Mouse (Mus musculus): ENCODE measurements around the gene Def8.
A peak's percentile ranks its signal among the peaks of the same experiment; 100 is the strongest.
"Not testable (repeated sequence)": the region's sequence is repeated elsewhere in the genome, so short reads cannot be mapped to it uniquely, and the experiment has no call there.

Gene Def8

DNA sequence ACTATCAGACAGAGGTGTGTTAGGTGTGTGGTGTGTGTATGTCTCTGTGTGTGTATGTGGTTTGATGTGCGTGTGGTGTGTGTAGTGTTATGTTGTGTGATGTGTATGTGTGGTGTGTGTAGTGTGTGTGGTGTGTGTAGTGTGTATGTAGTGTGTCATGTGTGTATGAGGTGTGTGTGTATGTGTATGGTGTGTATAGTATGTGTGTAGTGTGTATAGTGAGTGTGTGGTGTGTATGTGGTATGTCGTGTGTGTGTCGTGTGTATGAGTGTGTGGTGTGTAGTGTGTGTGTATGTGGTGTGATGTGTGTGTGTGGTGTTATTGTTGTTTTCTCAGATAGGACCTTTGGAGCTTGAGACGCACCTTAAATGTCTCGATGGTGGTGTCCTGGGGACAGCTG lies 19.0 kb downstream of the Def8 start:
- no peak for DNase-seq

DNA sequence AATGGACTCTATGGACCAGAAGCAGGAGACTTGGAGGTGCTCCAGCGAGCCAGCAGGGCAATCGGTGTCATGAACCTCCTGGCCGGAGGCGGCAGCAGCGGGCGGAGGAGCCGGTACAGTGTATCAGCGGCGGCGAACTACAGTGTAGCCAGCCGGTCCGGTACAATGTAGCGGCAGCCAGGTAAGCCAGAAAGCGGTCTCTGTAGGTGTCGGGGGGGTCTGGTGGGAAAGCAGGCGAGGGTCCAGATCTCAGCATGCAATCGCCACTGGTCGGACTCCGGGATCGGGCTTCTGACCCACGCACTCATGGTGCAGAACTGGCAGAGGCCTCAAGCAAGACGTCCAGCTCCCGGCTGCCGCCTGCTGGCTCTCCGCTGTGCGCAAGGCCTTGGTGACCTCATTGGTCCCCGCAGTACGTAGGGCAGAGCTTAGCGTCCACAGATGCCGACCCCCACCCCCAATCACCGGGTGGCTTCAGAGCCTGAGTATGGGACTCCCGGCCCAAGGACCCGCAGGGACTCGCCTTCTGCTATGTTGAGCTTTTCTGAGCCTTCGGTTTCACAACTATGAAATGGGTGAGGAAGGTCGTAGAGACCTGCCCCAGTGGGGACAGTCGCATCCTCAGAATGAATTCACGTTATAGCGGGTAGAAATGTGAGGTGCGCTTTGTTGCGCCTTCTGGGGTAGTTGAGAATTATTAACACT lies 19.7 kb downstream of the Def8 start:
- peak; percentile 98 for DNase-seq

DNA sequence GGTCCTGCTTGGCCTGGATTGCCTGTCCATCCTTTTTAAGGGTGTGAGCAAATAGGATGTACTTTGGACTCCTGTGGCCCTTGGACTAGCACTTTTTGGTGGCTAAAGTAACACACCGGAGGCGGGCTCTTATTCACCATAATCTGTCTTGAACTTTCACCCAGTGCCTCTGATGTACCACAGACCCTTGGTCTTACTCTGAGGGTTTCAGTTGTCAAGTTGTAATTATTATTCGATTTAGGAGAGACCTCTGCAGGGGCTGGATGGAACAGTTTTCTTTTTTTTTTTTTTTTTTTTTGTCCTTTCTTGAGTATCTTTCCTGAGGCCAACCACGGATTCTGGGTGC lies 20.2 kb downstream of the Def8 start:
- no peak for DNase-seq

DNA sequence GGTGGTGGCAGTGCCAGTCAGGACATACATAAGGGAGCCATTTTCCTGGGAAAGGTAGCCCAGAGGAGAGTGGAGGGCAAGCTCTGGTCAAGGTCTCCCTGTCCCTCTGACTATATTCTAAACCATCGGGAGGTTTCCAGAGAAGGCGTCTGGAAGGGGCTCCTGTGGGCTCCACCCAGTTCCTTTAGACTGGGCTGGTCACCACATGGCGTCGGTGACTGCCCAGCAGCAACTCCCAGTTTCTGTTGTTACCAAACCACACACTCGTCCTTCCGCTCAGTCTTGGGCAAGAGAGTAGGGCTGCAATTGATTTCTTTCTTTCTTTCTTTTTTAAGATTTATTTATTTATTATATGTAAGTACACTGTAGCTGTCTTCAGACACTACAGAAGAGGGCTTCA lies 20.8 kb downstream of the Def8 start:
- no peak for DNase-seq

DNA sequence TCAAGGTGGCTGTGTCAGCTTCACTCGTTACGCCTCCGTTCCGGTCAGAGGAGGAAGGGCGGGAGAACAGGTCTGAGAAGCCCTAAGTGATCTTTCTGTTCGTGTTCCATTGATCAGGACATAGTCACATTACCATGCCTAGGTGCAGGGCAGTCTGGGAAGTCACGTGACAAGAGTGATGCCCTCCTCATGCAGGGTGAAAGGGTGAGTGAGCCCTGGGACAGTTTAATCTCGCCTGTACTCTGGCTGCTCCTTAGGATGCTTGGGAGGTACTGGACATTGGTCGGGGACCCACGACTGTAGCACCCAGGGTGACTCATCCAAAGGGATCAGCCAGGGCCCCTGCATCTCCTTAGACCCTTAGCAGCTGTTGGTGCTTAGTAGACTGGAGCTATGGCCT lies 22.7 kb downstream of the Def8 start:
- no peak for DNase-seq

DNA sequence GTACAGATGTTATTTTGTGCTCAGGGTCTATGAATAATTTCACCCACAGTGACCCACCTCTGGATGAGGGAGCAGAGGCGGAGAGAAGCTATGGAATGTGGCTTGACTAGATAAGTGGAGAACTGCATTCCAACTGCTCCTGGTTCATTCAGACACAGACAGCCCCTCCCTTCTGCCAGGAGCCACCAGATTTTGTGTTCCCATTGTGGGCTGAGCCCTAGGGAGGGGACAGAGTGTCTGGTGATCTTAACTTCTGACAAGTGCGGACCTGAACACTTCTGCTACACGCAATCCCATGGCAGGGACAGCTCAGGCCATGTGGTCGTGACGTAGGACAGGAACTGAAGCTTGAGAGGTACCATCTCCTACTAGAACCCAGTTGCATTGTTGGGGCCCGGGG lies 23.5 kb downstream of the Def8 start:
- no peak for DNase-seq

DNA sequence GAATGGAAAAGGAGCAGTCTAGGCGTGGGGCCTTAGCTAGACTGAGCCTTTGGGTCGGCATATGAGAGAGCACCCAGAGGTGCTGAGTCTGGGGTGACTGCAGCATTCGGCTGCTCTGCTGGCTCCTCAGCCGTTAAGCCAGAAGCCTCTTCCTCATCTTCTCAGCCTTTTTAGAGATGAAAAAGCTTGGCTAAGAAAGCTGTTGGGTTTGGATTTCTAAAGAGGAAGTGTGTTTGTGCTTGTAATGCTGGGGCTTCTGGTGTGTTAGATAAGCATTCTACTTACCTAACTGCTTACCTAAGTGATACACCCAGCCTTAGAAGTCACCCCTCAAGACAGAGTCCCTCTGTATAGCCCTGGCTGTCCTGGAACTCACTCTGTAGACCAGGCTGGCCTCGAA lies 27.5 kb downstream of the Def8 start:
- no peak for DNase-seq

DNA sequence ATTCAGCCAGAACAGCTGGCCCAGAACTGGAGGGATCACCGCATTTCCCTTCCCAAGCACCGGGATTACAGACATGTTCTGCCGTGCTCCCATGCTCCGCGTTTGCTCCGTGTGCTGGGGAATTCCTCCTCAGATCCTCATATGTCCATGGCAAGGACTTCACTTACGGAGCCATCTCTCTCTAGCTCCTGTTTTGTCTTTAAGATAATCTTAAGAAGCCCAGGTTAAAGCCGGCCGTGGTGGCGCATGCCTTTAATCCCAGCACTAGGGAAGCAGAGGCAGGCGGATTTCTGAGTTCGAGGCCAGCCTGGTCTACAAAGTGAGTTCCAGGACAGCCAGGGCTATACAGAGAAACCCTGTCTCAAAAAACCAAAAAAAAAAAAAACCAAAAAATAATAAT lies 28.4 kb downstream of the Def8 start:
- not testable (repeated sequence) for DNase-seq

DNA sequence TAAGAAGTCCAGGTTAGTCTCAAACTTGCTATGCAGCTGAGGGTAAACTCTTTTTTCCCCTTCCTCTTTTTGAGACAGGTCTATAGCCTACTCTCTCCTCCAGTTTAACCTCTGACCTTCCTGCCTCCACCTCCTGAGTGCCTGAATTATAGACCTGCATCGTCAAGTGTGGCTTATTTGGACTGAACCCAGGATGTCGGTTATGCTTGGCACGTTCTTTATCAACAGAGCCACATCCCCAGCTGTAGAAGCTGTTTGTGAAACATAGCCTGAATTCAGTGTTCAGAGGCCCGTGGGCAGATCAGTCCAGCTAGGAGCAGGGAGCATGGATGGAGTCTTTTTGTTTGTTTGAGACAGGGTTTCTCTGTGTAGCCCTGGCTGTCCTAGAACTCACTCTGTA lies 28.8 kb downstream of the Def8 start:
- DNase-seq = no peak

DNA sequence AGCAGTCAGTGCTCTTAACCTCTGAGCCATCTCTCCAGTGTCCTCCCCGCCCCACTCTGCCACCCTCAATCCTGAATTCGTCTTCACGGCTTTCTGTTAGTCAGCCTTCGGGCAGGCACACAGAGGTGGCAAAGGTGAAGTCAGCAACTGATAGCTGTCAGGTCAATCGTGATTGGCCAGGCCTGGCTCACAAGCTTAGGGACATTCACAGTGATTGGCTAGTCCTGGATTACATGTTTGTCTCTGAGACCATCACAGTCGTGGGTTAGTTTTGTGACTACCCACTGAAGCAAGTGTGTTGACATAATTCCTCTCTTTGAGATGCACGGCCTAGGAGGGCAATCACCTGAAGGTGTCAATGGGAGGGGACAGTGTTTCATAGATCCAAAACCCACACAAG lies 30.0 kb downstream of the Def8 start:
- DNase-seq = no peak

DNA sequence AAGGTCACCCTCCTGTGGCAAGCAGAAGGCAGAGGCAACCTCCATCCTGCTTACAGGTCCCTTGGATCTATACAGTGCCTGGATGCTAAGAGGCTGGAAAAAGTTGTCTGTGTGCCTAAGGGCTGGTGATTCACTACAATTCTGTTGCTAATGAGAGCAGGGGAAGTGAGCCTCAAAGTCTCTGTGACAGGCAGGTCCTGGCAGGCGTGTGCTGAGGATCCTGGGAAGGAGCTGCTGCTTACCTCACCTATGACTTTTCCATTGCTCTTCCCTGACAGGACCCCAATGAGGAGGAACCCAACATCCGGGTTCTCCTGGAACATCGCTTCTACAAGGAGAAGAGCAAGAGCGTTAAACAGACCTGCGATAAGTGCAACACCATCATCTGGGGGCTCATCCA lies 30.6 kb downstream of the Def8 start:
- DNase-seq = no peak

DNA sequence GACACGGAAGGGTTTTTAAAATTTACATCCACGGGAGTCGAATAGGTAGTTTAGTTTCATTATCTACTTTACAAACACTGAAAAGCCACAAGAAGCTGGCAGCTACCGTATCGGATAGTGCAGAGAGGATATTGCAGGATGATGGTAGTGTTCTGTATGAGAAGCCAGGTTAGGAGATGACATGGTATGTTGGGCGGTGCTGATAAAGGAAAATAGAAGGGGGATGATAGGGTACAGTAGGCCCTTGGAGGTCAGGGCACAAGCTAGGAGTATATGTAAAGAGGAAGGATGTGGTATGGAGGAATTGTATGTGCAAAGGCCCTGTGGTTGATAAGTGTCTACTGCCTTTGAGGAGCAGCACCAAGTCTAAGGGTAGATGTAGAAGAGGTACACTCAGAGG lies 31.2 kb downstream of the Def8 start:
- no peak for DNase-seq

DNA sequence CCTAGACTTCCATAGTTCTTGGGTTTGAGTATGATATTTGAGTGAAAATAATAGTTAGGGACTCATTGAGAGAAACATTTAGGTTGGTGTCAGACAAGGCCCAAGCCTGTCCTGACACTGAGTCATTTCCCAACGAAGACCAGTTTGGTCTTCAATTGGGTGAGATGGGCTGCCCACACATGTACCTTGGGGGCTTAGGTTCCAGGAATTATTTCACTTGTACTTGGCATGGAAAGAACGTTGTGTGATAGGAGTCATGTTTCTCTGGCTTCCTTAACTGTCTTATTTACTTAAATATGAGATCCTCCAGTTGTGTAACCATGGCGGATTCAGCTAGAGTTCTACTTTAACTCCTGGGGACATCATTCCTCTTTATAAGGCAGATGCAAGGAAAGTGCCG lies 40.3 kb downstream of the Def8 start:
- DNase-seq = no peak

DNA sequence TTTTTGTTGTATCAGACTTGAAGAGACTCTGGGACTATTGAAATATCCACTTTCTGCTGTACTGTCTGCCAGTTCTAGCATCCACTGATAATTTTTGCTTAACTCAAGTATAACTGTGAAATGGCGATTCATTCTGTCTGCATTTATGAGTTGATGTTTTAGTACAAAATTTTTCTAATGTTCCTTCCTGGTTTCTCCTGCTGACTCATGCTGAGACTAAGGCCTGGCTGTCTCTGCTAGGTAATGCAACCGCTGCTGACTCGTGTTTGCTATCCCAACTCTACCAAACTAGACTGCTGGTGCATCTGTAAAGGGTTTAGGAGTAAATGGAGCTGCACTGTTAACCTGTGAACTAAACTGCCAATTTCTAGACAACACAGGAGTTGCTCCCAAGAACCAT lies 44.1 kb downstream of the Def8 start:
- DNase-seq = no peak

DNA sequence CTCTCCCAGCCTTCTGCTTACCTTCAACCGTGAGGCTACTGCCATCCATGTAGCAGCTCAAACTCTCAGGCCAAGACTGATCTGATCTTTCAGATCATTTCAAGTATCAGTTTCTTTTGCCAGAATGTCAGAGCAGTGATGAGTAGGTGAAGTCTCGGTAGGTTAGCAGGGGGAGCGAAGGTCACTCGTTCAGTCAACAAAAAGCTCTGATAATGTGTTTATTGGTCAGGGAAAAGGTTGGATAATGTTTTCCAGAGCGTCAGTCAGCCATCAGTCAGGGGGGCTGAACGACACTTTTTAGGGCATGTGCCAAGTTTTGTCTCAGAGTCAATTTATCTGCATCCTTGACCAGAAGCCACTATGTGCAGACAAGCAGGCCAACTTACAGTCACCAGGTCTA lies 49.7 kb downstream of the Def8 start:
- not testable (repeated sequence) for DNase-seq

DNA sequence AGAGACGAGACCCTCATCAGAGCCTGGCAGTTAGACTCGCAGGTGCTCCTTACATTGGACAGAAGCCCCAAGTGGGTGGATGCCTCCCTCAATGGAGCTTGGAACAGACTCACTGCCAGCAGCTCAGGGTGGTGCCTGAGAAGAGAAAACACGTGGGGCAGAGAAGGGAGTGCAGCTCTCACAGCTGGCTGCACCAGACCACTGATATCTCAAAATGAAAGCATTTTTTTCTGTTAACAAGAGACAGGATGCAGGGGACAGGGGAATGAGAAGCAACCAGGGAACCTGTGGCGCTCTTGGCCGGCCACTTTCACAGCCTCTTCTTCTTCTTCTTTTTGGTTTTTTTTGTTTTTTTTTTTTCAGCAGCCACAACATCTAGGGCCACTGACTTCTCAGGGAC lies 51.2 kb downstream of the Def8 start:
- DNase-seq = not testable (repeated sequence)

DNA sequence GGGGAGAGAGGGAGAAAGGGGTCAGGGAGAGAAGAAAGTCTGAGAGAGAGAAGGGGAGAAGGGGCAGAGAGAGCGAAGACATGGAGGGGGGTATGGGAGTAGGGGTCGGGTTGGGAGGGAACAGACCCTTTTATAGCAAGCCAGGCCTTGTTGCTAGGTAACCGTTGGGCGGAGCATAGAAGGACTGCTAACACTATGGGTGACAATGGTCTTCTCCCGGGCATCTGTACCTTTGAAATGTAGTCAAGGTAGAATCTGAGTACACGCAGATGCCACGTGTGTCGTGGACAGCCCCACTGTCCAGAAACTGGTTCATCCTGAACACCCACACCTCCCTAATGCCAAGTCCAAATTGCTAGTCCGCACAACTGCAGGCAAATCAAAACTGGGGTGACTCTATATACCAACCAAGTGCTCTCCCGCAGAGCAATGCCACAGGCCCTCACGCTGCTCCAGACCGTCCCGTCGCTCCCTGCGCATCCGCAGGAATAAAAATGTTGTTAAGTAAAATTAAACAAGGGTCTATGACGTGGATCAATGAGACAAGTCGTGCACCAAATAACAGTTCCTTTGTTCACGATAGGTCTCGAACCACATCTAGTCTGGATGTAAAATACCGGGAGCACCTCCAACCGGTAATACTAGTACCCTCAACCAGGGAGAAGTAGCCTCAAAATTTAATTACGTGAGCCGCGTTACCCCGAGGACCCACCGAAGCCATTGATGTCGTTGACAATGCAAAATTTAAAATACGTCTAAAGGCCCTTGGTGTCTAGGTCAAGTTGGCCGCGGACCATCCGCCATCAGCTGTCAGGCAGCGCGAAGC lies 53.8 kb downstream of the Def8 start:
- no peak for DNase-seq

DNA sequence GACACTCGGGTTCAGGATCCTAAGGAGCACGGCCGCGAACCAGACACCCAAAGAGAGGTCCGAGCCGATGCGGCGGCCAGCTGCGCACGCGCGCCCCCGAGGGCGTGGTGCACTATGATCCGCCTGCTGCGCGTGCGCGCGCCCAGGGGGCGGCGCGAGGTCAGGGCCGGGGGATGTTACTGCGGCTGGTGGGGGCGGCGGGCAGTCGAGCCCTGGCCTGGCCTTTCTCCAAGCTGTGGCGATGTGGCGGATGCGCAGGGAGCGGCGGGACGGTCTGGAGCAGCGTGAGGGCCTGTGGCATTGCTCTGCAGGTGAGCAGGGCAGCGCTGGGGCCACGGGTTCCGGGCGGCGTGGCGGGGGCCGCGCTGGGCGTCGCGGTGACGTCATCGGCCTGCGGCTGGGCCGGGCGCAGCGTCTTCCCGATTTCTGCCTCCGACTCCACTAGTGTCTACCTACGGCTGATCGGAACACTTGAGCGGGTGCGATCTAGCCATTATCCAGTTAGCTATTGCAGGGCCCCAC lies 54.5 kb downstream of the Def8 start, which contains the start of gene Afg3l1:
Gene Afg3l1, plus strand, starts transcription at position 167 of the 522 bp plus-strand sequence.
- peak; percentile 96 for DNase-seq

DNA sequence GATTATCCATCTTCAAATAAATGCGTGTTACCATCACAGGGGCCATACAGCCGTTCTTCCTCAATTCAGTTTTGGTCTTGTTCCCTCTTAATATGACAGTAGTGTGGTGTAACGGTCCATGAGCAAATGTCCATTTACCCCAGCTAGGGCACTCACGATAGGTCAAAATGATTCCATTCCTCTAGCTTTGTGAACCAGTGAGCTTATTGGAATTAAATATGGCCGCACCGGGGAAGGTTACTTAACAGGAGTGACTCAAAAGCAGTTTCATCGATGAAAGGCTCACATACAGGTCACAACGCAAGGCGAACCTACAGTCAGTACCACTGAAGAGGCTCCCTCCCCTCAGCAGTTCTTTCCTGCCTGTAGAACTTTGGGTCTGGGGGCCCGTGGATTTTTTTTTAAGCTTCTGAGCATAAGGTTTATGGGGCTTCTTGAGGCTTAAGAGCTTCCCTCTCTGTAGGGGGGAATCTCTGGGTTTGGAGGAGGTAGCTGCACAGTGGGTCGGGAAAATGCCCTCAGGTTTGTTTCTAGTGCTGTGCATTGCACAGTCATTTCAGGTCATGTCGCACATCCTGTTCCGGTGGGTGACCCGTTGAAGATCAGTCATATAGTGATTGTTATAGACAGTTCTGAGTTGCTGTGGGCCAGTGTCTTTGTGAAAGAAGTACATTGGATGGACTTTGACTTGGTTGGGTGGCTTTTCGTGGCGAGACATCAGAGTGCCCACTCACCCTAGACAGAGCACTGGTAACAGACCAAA lies 55.3 kb downstream of the Def8 start:
- DNase-seq = peak; percentile 52

DNA sequence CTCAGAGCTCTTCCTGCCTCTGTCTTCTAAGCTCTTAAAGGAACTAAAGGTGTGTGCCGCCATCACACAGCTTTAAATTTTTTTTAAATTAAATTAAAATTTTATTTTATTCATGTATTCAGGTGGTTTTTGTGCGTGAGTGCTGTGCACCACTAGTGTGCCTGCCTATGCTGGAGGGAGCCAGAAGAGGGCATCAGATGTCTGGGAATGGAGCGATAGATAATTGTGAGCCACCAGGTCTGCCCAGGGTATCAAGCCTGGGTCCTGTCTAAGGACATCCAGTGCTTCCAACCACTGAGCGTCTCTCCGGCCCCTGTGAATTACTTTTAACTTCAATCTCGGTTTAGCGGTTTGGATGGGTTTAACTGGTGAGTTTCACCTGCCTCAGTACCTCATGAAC lies 59.3 kb downstream of the Def8 start:
- DNase-seq = no peak

DNA sequence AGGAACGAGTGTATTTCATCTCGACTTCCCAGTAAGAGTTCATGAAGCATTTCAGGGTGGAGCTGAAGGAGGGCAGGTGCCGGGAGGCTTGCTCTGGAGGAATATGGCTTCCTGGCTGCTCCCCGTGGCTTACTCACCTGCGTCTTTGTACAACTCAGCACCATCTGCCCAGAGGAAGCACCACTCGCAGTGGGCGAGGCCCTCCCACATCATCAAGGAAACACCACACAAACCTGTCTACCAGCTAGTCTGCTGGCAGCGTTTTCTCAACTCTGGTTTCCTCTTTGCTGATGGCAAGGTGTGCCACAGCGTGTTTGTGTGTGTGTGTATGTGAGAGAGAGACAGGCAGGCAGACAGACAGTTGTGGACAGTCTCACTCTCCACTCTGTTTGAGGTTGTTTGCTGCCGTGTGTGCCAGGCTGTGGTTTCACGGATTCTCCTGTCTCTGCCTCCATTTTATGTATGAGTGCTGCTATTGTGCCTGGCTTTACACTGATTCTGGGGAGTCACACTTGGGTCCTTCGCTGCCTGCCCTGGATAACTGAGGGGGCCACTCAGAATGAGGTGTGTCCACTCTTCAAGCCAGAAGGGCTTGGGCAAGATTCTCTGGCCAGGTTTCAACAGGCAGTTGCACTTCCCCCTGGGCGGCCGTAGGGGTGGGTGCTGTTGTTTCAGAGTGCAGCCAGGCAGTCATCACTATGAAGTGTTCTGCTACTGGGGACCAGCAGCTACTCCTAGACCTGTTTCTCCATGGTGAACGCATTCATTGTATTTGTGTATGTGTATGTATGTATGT lies 68.2 kb downstream of the Def8 start:
- DNase-seq = no peak

DNA sequence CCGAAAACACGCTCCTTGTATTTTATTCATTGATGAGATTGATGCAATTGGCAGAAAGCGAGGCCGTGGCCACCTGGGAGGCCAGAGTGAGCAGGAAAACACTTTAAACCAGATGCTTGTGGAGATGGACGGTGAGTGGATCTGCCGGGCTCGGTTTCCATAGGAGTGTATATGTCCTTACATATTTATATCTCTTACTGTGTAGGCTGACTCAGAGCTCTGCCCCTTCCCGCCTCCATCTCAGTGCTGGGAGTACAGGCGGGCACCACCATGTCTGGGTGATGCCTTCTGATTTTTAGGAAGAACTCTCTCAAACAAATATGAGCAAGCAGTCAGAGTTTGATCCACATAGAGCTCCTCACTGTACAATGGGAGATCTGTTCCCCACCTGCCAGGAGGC lies 69.6 kb downstream of the Def8 start:
- no peak for DNase-seq

DNA sequence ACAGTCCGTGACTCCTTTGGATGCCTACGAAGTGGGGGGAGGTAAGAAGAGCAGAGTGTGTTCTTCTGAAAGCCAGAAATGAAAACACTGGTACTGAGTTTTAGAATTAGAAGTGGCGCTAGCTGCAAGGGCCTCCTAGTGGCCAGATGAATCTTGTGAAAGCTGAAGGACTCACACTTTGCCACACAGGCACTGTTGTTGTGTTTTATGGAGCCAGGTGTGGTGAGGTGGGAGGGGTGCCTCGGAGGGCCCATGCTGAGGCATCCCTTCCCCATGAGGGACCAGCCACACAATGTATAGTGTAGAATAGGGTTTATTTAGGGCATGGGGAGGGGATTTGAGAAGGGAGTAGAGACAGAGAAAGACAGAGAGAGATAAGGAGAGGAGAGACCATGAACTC lies 74.4 kb downstream of the Def8 start:
- DNase-seq = no peak

Measured in cerebellum, adult 9-10 months (tissue).